Mouse (Mus musculus) CH12.LX (cell line): ENCODE data around the gene Rbm6. TPM values are rescaled to one million over a fixed set of nuclear protein-coding genes. Genes with fewer than 3 reads are reported as not detected.

Source experiments
- DNase-seq: peaks from one replicate; pipeline ENCODE4 v3.0.0-alpha.2; 2013; ENCODE audit errors: extremely low read depth
- H3K27ac ChIP-seq: 2 replicates; pipeline ENCODE4 v1.5.1; 2012; ENCODE audit warnings: low read depth, mild to moderate bottlenecking, control low read depth, moderate library complexity; ENCODE audit not compliant: insufficient read depth
- H3K27me3 ChIP-seq: replicated peaks from 2 replicates; pipeline ENCODE3; 2012; ENCODE audit warnings: inconsistent platforms
- H3K36me3 ChIP-seq, 2 experiments: replicated peaks in 1 of 2; 2 replicates each; pipeline versions ENCODE3 to v1.6.1; 2012; ENCODE audit warnings: inconsistent platforms in 1 of 2, low read length in 1 of 2, mild to moderate bottlenecking in 1 of 2, mixed read lengths in 1 of 2, moderate library complexity in 1 of 2; ENCODE audit not compliant: control insufficient read depth in 1 of 2, insufficient read depth in 1 of 2
- H3K4me1 ChIP-seq, 2 experiments: 2 replicates each; pipeline ENCODE4 v1.6.1; 2012; ENCODE audit warnings: inconsistent platforms in 1 of 2, moderate library complexity in 1 of 2; ENCODE audit not compliant: insufficient read depth in 2 of 2, control insufficient read depth in 1 of 2
- H3K4me2 ChIP-seq: 2 replicates; pipeline ENCODE4 v1.6.1; 2012; ENCODE audit warnings: low read depth, mild to moderate bottlenecking, control low read depth; ENCODE audit not compliant: poor library complexity, insufficient read depth, severe bottlenecking
- H3K4me3 ChIP-seq, 3 experiments: fragments of 150-350 bp in 1 of 3; sonication (generic) in 1 of 3; replicated peaks in 1 of 3; 2 replicates each; pipeline versions ENCODE3 to v1.5.1; 2011 to 2012; ENCODE audit warnings: low read depth in 2 of 3, low read length in 2 of 3, mild to moderate bottlenecking in 2 of 3, moderate library complexity in 2 of 3, control low read depth in 1 of 3, improper control_type of control experiment in 1 of 3, inconsistent platforms in 1 of 3, mixed read lengths in 1 of 3; ENCODE audit not compliant: poor library complexity in 1 of 3
- H3K79me2 ChIP-seq: replicated peaks from 2 replicates; pipeline ENCODE4 v1.6.1; 2012; ENCODE audit warnings: mild to moderate bottlenecking, moderate library complexity; ENCODE audit not compliant: control insufficient read depth, poor library complexity, insufficient read depth, severe bottlenecking; ENCODE audit errors: extremely low read depth
- H3K9ac ChIP-seq: 2 replicates; pipeline ENCODE4 v1.6.1; 2012; ENCODE audit warnings: low read depth, mild to moderate bottlenecking, control low read depth, moderate library complexity; ENCODE audit not compliant: insufficient read depth
- H3K9me3 ChIP-seq: replicated peaks from 2 replicates; pipeline ENCODE3; 2012; ENCODE audit warnings: low read length, inconsistent platforms, mixed read lengths
- BHLHE40 ChIP-seq: IDR thresholded peaks from 2 replicates; pipeline ENCODE4 v1.6.1; 2011; ENCODE audit warnings: mild to moderate bottlenecking, low read depth, low read length, improper control_type of control experiment
- CHD1 ChIP-seq: IDR thresholded peaks from 2 replicates; pipeline ENCODE4 v1.6.1; 2012; ENCODE audit warnings: low read depth, low read length, improper control_type of control experiment, inconsistent platforms
- CHD2 ChIP-seq: IDR thresholded peaks from 2 replicates; pipeline ENCODE4 v1.6.1; 2011; ENCODE audit warnings: low read length, improper control_type of control experiment
- CTCF ChIP-seq, 2 experiments: IDR thresholded peaks in 1 of 2; conservative IDR thresholded peaks in 1 of 2; 2 replicates each; pipeline ENCODE4 v1.5.1; 2011 to 2012; ENCODE audit warnings: low read depth in 2 of 2, low read length in 2 of 2, improper control_type of control experiment in 1 of 2, inconsistent platforms in 1 of 2, mild to moderate bottlenecking in 1 of 2, moderate library complexity in 1 of 2
- E2F4 ChIP-seq: IDR thresholded peaks from 2 replicates; pipeline ENCODE4 v1.6.1; 2011; ENCODE audit warnings: low read depth, low read length, improper control_type of control experiment; ENCODE audit not compliant: insufficient replicate concordance
- ELF1 ChIP-seq: IDR thresholded peaks from 2 replicates; pipeline ENCODE4 v1.6.1; 2014; ENCODE audit warnings: low read depth, mild to moderate bottlenecking, inconsistent platforms, low read length, improper control_type of control experiment
- EP300 ChIP-seq: IDR thresholded peaks from 2 replicates; pipeline ENCODE4 v1.6.1; 2011; ENCODE audit warnings: low read length, improper control_type of control experiment
- ETS1 ChIP-seq: conservative IDR thresholded peaks from 2 replicates; pipeline ENCODE4 v1.6.1; 2012; ENCODE audit warnings: low read depth, mild to moderate bottlenecking, inconsistent platforms, low read length, improper control_type of control experiment, moderate library complexity
- GABPA ChIP-seq: IDR thresholded peaks from 2 replicates; pipeline ENCODE4 v1.6.1; 2012; ENCODE audit warnings: low read depth, low read length, improper control_type of control experiment, inconsistent platforms; ENCODE audit not compliant: insufficient replicate concordance
- HCFC1 ChIP-seq: IDR thresholded peaks from 2 replicates; pipeline ENCODE4 v1.6.1; 2012; ENCODE audit warnings: low read depth, mild to moderate bottlenecking, inconsistent platforms, low read length, improper control_type of control experiment
- IRF4 ChIP-seq: IDR thresholded peaks from 2 replicates; pipeline ENCODE4 v1.6.1; 2014; ENCODE audit warnings: low read depth, mild to moderate bottlenecking, inconsistent platforms, low read length, improper control_type of control experiment
- JUN ChIP-seq: IDR thresholded peaks from 2 replicates; pipeline ENCODE4 v1.6.1; 2011; ENCODE audit warnings: low read depth, mild to moderate bottlenecking, low read length, improper control_type of control experiment, moderate library complexity; ENCODE audit not compliant: insufficient read depth
- JUND ChIP-seq: conservative IDR thresholded peaks from 2 replicates; pipeline ENCODE4 v1.6.1; 2011; ENCODE audit warnings: low read depth, low read length, improper control_type of control experiment
- KAT2A ChIP-seq: IDR thresholded peaks from 2 replicates; pipeline ENCODE4 v1.6.1; 2012; ENCODE audit warnings: low read length, improper control_type of control experiment, inconsistent platforms; ENCODE audit not compliant: insufficient replicate concordance
- MAFK ChIP-seq: IDR thresholded peaks from 2 replicates; pipeline ENCODE4 v1.6.1; 2011; ENCODE audit warnings: low read length, improper control_type of control experiment; ENCODE audit not compliant: insufficient replicate concordance
- MAX ChIP-seq: IDR thresholded peaks from 2 replicates; pipeline ENCODE4 v1.6.1; 2011; ENCODE audit warnings: low read length, improper control_type of control experiment
- MAZ ChIP-seq: IDR thresholded peaks from 2 replicates; pipeline ENCODE4 v1.6.1; 2012; ENCODE audit warnings: low read depth, mild to moderate bottlenecking, inconsistent platforms, low read length, improper control_type of control experiment, moderate library complexity
- MEF2A ChIP-seq: IDR thresholded peaks from 2 replicates; pipeline ENCODE4 v1.6.1; 2014; ENCODE audit warnings: low read depth, mild to moderate bottlenecking, inconsistent platforms, low read length, improper control_type of control experiment, borderline replicate concordance
- MXI1 ChIP-seq: IDR thresholded peaks from 2 replicates; pipeline ENCODE4 v1.6.1; 2011; ENCODE audit warnings: mild to moderate bottlenecking, low read depth, low read length, improper control_type of control experiment
- MYC ChIP-seq: IDR thresholded peaks from 2 replicates; pipeline ENCODE4 v1.6.1; 2011; ENCODE audit warnings: low read depth, mild to moderate bottlenecking, improper control_type of control experiment, low read length
- NELFE ChIP-seq: IDR thresholded peaks from 2 replicates; pipeline ENCODE4 v1.6.1; 2011; ENCODE audit warnings: low read depth, low read length, improper control_type of control experiment
- NRF1 ChIP-seq: IDR thresholded peaks from 2 replicates; pipeline ENCODE4 v1.6.1; 2014; ENCODE audit warnings: low read depth, mild to moderate bottlenecking, inconsistent platforms, low read length, improper control_type of control experiment, moderate library complexity
- PAX5 ChIP-seq: IDR thresholded peaks from 2 replicates; pipeline ENCODE4 v1.6.1; 2012; ENCODE audit warnings: low read length, inconsistent platforms, mixed read lengths
- POLR2A ChIP-seq: IDR thresholded peaks from 2 replicates; pipeline ENCODE4 v1.6.1; 2011; ENCODE audit warnings: low read depth, mild to moderate bottlenecking, improper control_type of control experiment, low read length
- POLR2AphosphoS2 ChIP-seq: IDR thresholded peaks from 2 replicates; pipeline ENCODE4 v1.6.1; 2011; ENCODE audit warnings: low read depth, low read length, improper control_type of control experiment
- RAD21 ChIP-seq: IDR thresholded peaks from 2 replicates; pipeline ENCODE4 v1.6.1; 2011; ENCODE audit warnings: low read depth, mild to moderate bottlenecking, low read length, improper control_type of control experiment, moderate library complexity
- RCOR1 ChIP-seq: conservative IDR thresholded peaks from 2 replicates; pipeline ENCODE4 v1.6.1; 2012; ENCODE audit warnings: low read depth, mild to moderate bottlenecking, inconsistent platforms, low read length, improper control_type of control experiment
- SIN3A ChIP-seq: IDR thresholded peaks from 2 replicates; pipeline ENCODE4 v1.6.1; 2012; ENCODE audit warnings: low read length, improper control_type of control experiment, inconsistent platforms
- SMC3 ChIP-seq: IDR thresholded peaks from 2 replicates; pipeline ENCODE4 v1.6.1; 2011; ENCODE audit warnings: low read depth, low read length, improper control_type of control experiment
- TBP ChIP-seq: conservative IDR thresholded peaks from 2 replicates; pipeline ENCODE4 v1.6.1; 2011; ENCODE audit warnings: low read depth, low read length, improper control_type of control experiment
- TCF12 ChIP-seq: IDR thresholded peaks from 2 replicates; pipeline ENCODE4 v1.6.1; 2014; ENCODE audit warnings: low read depth, mild to moderate bottlenecking, inconsistent platforms, low read length, improper control_type of control experiment
- UBTF ChIP-seq: IDR thresholded peaks from 2 replicates; pipeline ENCODE4 v1.6.1; 2012; ENCODE audit warnings: low read depth, mild to moderate bottlenecking, inconsistent platforms, low read length, improper control_type of control experiment, moderate library complexity
- USF1 ChIP-seq: IDR thresholded peaks from 2 replicates; pipeline ENCODE4 v1.6.1; 2014; ENCODE audit warnings: low read depth, mild to moderate bottlenecking, inconsistent platforms, low read length, improper control_type of control experiment
- USF2 ChIP-seq: conservative IDR thresholded peaks from 2 replicates; pipeline ENCODE4 v1.6.1; 2011; ENCODE audit warnings: low read depth, low read length, improper control_type of control experiment
- ZC3H11A ChIP-seq: IDR thresholded peaks from 2 replicates; pipeline ENCODE4 v1.6.1; 2012; ENCODE audit warnings: low read depth, mild to moderate bottlenecking, inconsistent platforms, low read length, improper control_type of control experiment
- ZKSCAN1 ChIP-seq: IDR thresholded peaks from 2 replicates; pipeline ENCODE4 v1.6.1; 2012; ENCODE audit warnings: low read depth, inconsistent platforms, low read length, improper control_type of control experiment, borderline replicate concordance
- ZMIZ1 ChIP-seq: IDR thresholded peaks from 2 replicates; pipeline ENCODE4 v1.6.1; 2012; ENCODE audit warnings: low read depth, mild to moderate bottlenecking, inconsistent platforms, low read length, improper control_type of control experiment
- ZNF384 ChIP-seq: IDR thresholded peaks from 2 replicates; pipeline ENCODE4 v1.6.1; 2012; ENCODE audit warnings: low read depth, low read length, improper control_type of control experiment, inconsistent platforms
- dilution Hi-C: fragments of 300-500 bp; cut with MboI; formaldehyde crosslinking; loops from 2 replicates; pipeline ENCODE4 v1.14.3; 2020; ENCODE audit warnings: low sequenced_read_pairs; ENCODE audit not compliant: extremely low pct_unique_long_range_greater_than_20kb, extremely low pct_ligation_motif_present
- in situ Hi-C: fragments of 300-500 bp; cut with MboI; formaldehyde crosslinking; loops from 3 replicates; pipeline ENCODE4 v1.14.3; 2019; ENCODE audit warnings: low sequenced_read_pairs, low pct_ligation_motif_present, low pct_unique_long_range_greater_than_20kb, mixed read lengths
- polyA plus RNA-seq: library from polyadenylated mRNA; unstranded; fragments of >175 nt; gene quantifications from 2 replicates; pipeline ENCODE4 v1.2.1, GENCODE M21; 2012; ENCODE audit warnings: low read depth; ENCODE audit not compliant: insufficient read length
- total RNA-seq, 2 experiments: library from RNA; depleted of rRNA; stranded (reverse); fragments of 300-350 nt in 1 of 2; fragments of >200 nt in 1 of 2; gene quantifications; 2 replicates each; pipeline ENCODE4 v1.2.3; 2012 to 2014

The Rbm6 gene
- total and polyA plus RNA-seq, 3 experiments = 39.1 to 56.6 (median 43.3) TPM

GRCm38 (mm10) chr9:107888267-107888850 lies 15.3 kb upstream of the Rbm6 start:
- H3K4me3 ChIP-seq = peak overlapping the region; percentile 86 to 91 (median 88)
- dilution Hi-C loops = no loop called here
- H3K9me3 ChIP-seq = no peaks in the 10 kb centered on the region
- H3K27me3 ChIP-seq = peaks cover 18% of the 10 kb centered on the region
- peak; percentile 63 for DNase-seq
- peaks cover 0 to 19% of the 10 kb centered on the region in 2 experiments; a peak in 2 of 4 replicates for H3K4me1 ChIP-seq
- in situ Hi-C loops = no loop called here
- H3K9ac ChIP-seq = peak overlapping the region; percentile 74
- H3K27ac ChIP-seq = no peak overlapping the region
- peaks cover 0 to 16% of the 10 kb centered on the region in 2 experiments for H3K36me3 ChIP-seq
- peak overlapping the region; percentile 85 for H3K4me2 ChIP-seq
- H3K79me2 ChIP-seq = 0 out of 2 replicates have a peak, but pooled peaks cover 2% of the 10 kb centered on the region
- no peak for TF ChIP-seq IRF4
- TF ChIP-seq ZC3H11A = no peak
- no peak for TF ChIP-seq JUND
- TF ChIP-seq MEF2A = peak; percentile 3
- TF ChIP-seq E2F4 = no peak
- no peak for TF ChIP-seq MAZ
- no peak for TF ChIP-seq RCOR1
- no peak for TF ChIP-seq CTCF (conservative IDR thresholded peaks at IDR 0.05 in 1 of 2, IDR thresholded peaks at IDR 0.05 in 1 of 2; ENCODE audit: low read depth in 2 of 2, low read length in 2 of 2)
- no peak for TF ChIP-seq ZKSCAN1
- no peak for TF ChIP-seq EP300
- TF ChIP-seq RAD21 = no peak
- TF ChIP-seq TCF12 = no peak
- TF ChIP-seq USF1 = peak; percentile 44
- no peak for TF ChIP-seq GABPA
- TF ChIP-seq PAX5 = no peak
- no peak for TF ChIP-seq HCFC1
- no peak for TF ChIP-seq TBP
- TF ChIP-seq NRF1 = no peak
- TF ChIP-seq NELFE = no peak
- TF ChIP-seq POLR2AphosphoS2 = no peak
- TF ChIP-seq ELF1 = no peak
- peak; percentile 85; the same call in 1 of the 2 replicates for TF ChIP-seq SIN3A
- TF ChIP-seq POLR2A = no peak; the same call in 1 of the 2 replicates
- TF ChIP-seq ETS1 = no peak
- TF ChIP-seq MAFK = no peak
- no peak for TF ChIP-seq ZMIZ1
- no peak for TF ChIP-seq ZNF384
- peak; percentile 99 for TF ChIP-seq MXI1
- no peak for TF ChIP-seq KAT2A
- TF ChIP-seq CHD1 = no peak
- no peak for TF ChIP-seq JUN
- TF ChIP-seq MAX = peak; percentile 77; the same call in 1 of the 2 replicates
- no peak for TF ChIP-seq SMC3
- no peak; the same call in 1 of the 2 replicates for TF ChIP-seq USF2
- TF ChIP-seq CHD2 = no peak
- TF ChIP-seq MYC = peak; percentile 72
- no peak for TF ChIP-seq BHLHE40
- 0 out of 2 replicates have a peak, but pooled peaks have one; percentile 18 for TF ChIP-seq UBTF
- TF ChIP-seq, all 38 proteins: peak for 7
